Mouse (Mus musculus) c-Kit-positive CD71-positive TER-119-positive erythroid progenitor cells, embryonic 14.5 days (primary cell): ENCODE measurements at regions not wholly inside any gene's neighbourhood (a gene's known extent, or its start where the extent isn't known, plus 50 kb on each side); places are given as distances from the start of the nearest gene placed in this dataset.
A peak's percentile ranks its signal among the peaks of the same experiment; 100 is the strongest.

ENCODE experiments used
- DNase-seq: peaks from one replicate; pipeline ENCODE4 v3.0.0-alpha.2; 2013; ENCODE audit warnings: low spot score

DNA sequence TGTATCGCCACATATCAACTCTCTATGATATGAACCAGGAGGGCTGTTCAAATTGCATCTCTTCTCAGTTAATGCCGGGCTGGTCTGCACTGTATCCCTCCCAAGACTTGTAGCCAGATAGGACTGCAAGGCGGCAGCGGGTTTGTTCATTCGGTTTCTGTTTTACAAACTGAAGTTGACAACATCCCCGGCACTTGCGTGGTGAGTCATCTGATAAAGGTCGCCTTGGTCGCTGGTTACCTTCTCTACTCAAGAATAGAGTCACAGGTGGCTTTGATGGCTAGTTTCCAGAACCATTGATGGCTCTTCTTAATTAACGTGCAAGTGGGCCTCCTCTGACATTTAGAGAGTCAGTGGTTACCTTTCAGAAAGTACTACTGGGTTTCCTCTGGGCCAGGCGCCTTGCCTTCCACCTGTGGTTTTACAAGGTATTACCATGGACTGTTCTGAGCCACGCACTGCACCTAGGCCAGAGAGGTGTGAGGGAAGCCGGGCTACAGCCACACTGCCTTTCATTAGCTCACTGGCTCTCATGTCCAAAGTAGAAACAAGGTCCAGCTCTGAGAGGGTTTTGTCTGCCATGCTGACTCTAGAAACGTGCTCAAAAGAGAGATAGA lies 1266.9 kb upstream of the A1bg start:
- no peak for DNase-seq

DNA sequence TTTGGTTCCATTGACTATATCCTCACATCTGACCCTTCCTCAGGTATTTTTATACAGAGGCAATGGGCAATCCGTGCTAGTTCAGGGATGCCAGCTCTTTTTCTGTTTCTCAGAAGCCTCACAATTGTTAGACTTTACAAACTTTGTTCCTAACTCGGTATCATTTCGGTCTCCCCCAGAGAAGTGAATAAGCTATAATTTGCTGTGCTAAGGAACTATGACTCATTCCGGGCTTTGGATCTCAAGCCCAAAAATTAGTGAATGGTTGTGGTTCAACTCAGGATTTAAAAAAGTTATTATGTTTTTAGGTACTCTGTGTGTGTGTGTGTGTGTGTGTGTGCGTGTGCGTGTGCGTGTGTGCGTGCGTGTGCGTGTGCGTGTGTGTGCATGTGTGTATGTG lies 1263.7 kb upstream of the A1bg start:
- no peak for DNase-seq

DNA sequence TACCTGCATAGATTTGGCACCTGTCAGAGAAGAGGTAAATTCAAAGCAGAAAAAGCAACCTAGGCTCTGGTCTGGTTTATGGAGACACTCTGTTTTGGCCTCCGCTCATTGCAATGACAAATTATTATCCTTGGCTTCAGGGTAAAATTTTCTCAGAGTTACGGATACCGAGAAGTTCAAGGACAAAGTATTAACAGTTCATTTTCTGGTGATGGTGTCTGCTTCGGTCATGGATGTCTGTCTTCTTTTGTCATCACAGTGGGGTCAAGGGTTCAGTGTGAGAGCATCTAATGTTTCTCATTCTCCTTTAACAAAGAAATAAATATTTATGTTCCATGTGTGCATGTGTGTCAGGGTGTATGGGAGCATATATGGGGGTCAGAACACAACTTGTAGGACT lies 1261.0 kb upstream of the A1bg start:
- DNase-seq, result no peak

DNA sequence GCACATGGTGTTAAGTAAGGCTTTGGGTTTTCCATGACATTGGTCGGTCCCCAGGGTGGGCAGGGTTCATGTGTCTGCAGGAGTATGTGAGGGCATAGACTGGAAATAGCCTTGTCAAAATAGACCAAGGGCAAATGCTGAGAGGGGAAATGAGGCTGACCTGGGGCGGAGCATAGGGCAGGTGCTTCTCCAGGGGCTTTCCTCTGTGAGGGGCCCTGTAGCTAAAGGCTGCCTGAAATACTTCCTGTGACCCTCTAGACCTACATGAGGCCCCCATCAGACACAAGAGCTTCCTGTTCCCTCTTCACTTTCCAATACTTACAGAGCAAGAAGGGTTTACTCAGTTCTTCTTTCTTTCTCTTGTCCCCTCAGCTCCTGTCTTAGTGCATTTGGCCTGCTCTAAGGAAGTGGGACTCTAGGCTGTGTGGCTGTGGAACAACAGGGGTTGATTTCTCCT lies 1258.7 kb upstream of the A1bg start:
- no peak for DNase-seq

DNA sequence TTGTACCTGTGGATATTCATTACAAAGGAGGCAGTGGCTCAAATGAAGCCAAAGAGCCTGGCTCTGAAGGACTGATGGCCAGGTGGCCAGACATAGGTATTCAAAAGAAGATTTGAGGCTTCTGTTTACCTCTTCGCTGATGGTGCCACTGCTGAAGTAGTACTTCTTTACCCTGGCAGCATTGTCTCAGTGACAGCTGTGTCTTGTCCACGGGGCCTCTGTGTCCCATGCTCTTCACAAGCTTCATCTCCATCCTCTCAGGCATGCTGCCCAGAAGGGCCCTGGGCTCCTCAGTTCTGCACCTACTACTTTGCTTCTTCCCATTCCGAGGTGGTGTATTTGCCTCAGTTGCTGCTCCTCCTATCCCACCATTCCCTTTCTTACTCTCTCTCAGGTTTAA lies 1257.9 kb upstream of the A1bg start:
- no peak for DNase-seq

DNA sequence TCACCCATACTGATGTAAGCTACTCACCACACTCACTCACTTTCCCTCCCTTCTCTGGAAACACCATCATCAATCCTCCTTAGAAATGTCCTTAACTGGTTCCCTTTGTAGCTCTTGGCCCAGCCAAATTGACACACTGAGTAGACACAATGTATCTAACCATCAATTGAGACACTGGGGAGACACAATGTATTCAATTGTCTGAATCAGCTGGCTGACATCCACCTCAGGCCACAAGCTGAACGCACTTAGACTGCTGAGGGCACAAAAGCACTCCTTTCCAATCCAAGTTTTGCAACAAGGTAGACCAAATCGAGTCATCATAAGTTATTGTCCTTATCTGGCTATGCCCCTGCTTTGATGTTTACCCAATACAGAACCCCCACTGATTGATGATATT lies 1257.0 kb upstream of the A1bg start:
- DNase-seq, result no peak

DNA sequence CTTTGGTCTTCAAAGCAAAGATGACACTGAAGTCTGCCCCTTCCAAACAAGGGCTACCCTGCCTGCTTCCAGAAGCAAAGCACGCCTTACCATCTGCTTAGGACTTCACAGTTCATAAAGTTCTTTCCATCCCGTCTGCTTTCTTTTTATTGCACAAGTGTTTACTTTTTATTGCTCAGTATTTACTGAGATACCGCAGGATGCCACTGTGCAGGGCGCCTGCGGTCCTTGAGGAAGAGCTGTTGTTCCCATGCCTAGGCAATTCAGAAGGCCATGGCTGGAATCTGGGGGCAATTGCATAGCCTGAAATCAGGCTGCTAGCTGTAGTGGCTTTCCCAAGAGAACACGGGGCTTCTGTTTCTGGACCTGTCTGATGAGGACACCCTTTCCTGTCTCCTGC lies 1255.8 kb upstream of the A1bg start:
- no peak for DNase-seq

DNA sequence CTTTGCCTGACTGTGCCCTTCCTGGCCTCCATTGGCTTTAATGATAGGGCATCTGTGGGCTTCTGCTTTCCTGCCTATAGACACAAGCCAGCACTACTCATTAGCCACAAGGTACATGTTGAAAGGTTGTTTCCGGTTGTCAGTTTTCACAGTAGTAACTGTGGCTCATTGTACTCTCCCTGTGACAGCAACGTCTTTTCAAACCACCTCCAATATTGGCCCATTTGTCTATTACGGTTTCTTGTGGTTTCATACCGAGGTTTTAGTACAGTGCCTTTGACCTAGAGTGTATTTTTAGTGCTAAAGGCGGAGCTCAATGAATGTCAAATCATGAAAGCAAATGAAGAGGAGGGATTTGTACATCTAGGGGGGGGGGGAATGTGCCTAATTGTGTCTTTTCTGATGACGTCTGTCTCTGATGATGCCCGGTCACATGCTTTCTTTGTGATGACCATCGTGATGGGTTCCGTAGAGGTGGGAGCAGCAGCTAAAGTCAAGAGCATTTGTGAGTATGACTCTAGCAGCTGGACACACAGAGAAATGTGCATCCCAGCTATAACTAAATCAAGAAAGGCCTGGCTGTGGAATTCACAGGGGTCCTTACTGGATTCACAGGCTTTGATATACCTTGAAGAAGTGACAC lies 1255.1 kb upstream of the A1bg start:
- DNase-seq, result no peak

DNA sequence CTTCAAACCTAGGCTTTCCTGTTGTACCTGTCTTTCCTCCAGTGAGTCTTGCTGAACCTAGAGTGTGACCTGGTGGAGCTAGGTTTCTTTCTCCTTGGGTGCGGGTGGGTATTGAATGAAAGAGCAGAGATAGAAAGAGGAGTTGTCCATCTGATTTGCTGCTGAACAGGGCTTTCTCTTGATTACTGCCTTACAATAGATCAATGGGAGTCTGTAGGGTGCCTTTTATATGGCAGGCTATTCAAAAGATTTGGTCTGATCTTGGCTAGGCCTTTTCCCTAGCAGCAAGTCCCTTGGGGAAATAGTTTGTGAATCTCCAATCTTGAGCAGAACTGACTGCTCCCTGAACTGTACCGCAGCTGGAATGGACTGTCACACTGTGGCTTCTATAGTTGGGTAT lies 1253.3 kb upstream of the A1bg start:
- DNase-seq, result no peak

DNA sequence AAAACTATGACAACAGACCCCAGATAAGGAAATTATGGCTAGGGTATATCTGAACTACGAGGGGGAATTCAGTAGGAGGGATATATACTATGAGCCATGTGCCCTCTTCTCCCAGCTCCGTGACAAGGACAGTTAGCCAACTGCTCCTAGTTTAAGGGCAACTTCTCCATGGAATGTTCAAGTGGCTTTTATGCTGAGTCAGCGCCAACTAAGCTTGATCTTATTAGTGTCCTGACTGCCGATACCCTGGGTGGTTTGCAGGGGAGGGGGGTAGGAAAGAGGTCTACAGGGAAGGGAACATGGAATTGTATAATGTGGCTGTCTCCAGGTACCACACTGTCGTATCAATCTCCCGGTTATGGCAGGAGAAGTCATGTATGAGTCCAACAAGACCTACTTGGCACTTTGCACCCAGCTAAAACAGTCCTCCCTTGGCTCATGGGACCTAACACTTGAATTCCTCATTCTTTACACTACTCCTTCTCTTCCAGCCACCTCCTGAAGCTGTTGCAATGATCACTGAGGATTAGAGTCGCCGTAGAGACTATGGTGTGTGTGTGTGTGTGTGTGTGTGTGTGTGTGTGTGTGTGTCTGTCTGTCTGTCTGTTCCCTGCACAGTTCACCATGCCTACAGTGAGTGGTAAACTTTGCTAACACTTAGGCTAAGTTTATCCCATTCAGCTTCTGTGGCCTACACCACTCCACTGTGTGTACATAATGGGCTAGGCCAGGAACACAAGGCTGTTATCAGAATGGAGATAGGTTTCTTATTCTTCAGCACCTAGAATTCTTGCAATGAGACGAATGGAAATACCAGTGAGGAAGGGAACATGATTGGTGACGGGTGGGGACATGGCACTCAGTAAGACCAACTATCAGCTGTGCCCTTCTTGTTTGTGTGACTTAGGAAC lies 1251.1 kb upstream of the A1bg start:
- no peak for DNase-seq

DNA sequence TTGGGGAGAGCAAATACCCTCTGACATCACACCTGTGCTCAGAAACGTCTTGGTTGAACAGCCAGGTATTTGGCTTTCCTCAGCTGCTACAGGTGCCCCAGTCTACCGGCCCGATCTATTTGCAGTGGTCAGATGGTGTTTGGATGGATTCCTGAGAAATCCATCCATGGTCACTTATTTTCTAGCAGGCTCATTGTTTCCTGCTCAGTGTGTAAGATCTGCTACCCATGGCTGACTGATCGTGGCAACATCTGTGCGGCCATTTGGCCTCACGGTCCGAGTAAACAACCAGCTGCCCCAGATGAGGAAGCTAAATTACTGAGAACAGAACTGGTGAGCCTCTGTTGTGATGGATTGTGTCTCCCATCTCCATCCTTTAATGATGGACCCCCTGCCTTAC lies 1248.8 kb upstream of the A1bg start:
- no peak for DNase-seq

DNA sequence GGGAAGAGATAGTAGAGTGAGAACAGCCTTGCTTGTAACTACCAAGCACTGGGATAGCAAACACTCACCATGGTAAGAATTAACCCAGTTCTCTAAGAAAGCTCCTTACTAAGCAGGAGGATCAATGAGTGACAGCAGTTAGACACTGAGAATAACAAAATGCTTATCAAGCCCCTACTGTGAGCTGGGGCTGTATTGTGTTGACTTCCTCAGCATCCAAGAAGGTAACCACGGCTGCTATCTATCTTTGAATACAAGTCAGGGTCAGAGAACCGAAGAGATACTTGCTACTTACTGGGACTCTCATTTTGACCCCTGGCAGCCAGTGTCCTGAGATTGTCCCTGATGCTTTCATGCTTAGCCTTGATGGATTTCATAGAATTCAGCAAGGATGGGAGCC lies 1248.4 kb upstream of the A1bg start:
- DNase-seq, result no peak

DNA sequence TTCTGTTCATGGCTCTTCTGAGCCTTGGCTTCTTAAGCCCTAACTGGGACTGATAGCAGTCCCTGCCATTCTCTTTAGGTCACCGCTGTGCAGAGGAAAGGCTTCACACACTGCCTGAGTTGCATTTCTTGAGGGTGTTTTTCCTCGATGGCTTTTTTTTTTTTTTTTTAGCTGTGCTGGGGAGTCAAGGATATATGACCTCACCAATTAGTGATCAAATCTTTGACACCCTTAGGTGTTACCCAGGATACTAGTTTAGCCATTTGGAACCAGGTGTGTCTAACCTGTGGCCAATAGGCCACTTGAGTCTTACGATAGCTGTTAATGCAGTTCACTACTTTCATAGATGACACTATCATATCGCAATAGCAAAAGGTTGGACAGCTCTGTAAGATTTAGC lies 1247.5 kb upstream of the A1bg start:
- no peak for DNase-seq

DNA sequence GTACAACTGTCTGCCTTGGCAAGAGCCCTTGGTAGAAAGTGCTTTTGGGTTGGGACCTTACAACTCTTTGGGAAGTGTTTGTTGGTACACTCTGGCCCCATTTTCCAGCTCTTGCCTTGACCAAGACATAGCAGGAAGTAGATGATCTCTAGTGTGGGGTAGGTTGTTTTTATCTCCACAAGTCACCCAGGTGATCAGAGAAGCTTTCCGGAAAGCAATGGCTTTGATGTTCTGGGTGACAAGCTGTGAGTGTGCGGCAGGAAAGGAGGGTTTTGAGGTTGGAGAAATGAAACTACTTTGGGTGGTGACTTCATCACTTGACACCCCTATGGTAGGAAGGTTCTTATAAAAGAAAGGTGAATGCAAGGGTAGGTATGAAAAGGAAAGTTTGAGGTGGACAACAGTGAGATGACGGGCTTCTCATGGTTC lies 1246.8 kb upstream of the A1bg start:
- DNase-seq, result no peak

DNA sequence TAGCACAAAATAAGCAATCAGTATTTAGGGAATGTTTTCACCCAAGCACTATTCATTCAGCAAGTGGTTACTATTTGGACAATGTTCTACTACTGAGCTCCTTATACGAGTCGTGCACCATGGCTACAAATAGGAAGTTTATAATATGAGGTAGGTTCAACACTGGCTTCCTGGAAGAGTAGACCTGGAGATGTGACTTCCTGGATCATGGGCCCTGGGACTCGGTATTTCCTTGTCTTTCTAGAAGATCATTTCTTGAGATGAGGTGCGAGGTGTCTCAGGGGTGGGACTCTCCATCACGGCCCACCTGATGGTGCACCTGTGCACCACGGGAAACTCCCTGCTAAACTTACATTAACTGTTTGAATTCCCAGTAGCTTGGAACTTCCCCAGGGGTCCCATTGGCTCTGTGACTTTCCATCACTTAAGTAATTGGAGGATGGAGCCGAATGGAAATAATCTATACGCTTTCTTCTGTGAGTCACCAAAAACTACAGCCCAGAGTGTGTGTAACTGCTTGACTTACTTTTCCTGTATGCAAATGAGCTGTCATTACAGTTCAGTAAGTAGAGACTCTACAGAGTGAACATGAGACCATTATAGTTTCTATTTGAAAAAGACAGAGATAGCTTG lies 1246.3 kb upstream of the A1bg start:
- DNase-seq, result no peak

DNA sequence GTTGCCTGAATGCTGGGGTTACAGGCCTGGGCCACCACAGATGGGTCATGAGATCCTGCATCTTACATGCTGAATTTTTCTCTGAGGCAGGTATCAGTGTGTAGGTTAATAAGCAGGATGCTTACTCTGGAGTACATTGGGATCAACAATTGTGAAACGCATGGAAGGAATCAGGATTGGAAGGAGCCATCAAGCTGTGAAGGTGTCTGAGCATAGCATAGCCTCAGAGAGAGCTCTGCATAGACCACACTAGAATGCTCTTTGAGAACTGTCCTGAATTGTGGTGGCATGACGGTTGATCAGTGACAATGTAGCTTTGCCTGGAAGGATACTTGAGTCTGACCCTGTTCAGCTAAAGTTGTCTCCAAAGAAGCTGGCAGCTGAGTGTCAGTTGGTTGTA lies 1245.7 kb upstream of the A1bg start:
- no peak for DNase-seq

DNA sequence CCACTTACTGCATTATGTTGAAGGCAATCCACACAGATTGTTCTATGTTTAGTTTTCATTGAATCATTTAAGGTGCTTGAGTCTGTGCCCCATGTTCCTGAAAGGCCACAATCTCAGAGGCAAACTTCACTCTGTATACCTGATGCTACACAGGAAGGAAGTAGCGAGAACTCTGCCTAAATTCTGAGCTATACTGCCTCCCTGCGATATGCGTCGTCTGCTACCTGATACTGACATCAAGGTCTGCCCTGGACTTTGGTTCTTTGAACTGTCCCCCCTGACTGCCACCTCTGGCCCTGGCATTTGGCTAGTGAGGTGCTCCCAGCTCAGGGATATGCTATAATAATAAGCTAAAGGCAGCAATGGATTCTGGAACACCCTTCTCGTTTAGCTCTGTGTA lies 1244.0 kb upstream of the A1bg start:
- DNase-seq, result no peak

DNA sequence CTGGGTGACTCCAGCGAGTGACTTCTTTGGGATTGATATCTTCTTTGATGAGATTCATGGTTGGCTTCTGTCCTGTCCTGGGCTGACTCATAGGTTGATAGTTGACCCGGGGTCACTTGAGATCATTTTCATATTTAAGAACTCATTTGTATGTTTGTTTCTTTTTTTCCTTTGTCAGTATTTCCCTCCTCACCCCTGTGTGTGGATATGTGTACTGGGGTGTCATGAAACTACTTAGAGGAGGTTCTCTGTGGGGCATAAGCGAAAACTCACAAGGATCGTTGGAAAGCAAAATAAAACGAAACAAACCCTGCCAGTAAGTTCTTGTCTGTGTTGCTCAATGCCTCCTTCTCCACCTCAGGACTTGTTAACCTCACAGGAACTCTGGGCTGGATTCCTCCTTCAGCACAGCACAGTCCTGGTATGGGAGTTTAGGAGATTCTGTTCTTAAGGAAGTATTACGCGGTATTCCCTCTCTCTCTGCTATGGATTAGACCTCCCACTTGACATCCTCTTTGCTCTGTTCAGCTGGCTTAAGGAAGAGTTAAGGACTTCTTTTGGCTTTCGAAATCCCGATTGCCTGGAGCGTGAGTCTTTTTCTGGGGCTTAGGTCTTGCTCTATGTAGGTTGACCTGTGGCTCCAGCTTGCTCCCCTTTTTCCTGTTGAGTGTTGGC lies 1243.2 kb upstream of the A1bg start:
- DNase-seq, result no peak

DNA sequence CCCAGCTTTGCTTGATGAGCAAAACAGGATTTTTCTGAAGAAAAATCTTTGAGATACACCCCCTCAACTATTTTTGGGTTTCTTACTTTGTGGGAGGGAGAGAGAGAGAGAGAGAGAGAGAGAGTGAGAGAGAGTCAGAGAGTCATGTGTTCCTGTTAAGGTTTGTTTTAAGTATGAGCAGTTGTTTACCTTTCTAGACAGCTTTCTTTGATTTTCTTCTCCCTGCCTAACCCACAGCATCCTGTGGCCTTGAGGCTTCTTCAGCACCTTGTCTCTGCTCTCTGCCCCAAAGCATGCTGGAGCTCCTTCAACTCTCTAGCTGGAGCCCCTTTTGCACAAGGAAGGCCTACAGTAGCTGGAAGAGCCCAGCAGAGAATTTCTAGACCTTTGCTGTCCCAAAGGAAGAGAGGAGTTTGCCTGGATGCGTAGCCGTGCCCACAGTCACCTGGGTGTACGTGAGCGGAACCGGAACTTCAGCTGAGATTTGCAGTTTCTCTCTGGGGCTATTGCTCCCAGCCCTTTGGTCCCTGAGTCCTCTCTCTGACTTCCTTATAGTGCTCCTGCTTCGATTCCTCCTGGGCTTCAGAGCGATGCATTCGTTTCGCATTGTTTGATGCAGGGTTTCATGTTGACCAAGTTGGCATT lies 1242.1 kb upstream of the A1bg start:
- DNase-seq, result no peak

DNA sequence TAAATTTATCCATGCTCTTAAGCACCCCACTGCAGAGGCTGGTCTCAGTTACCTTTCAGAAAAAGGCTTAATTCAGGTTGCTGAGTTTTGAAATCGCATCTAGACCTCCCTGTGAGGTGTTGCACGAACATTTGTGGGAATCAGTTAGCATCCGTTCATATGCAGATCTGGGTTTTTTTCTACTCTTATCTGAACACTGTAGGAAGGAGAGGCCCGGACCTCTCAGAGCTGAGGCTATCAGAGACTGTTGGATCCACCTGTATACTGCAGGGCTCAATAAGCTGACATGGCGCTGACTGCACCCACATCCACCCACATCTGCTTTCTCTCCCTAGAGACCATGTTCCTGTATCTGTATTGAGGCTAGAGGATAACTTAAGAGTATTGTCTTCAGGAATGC lies 1240.4 kb upstream of the A1bg start:
- peak; percentile 53 for DNase-seq

DNA sequence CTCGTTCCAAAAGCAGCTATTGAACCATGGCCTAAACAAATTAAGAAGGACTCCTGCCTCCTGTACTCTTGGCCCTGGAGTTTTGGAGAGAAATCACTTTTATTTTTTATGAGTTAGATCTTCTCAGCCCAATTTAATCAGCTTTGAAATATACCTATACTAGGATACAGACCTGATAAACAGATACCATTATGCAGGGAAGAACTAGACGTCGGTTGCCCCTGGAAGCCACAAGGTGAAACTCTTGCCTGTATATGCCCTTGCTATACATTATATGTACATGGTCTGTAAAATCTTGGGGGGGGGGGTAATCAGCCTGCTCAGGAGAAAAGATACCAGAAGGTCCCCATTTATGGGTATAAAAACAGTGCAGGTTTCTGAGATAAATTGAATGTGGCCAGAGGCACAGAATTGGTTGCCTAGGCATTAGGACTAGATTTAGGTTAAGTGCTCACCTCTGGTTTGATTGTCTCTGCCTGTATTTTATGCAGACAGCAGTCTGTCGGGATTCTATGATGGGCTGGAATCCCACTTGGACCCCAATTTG lies 1239.9 kb upstream of the A1bg start:
- DNase-seq, result no peak
